Mouse (Mus musculus) left cerebral cortex, postnatal 25 days (tissue): ENCODE data around the gene Gm7954. TPM values are rescaled to one million over a fixed set of nuclear protein-coding genes. Genes with fewer than 3 reads are reported as not detected.
"Not testable (repeated sequence)": the region's sequence is repeated elsewhere in the genome, so short reads cannot be mapped to it uniquely, and the experiment has no call there.

Source experiments
- DNase-seq, 2 experiments: peaks; one replicate each; pipeline ENCODE4 v3.0.0; 2022; ENCODE audit warnings: low spot score in 2 of 2, mixed read lengths in 1 of 2
- intact Hi-C: fragments of 180-260 bp; cut with DNase I; formaldehyde crosslinking; loops from one replicate; pipeline ENCODE4 v1.15.1; 2025
- total RNA-seq, 2 experiments: library from RNA; stranded (reverse); gene quantifications; 2 replicates each; pipeline ENCODE4 v1.2.3; 2021

Gene Gm7954
- not detected for total RNA-seq

- intact Hi-C loops, DNase-seq: not testable (repeated sequence)
Measured at GRCm38 (mm10) chr14:41453418-41453817, at the start of gene Gm7954. Gene Gm7954 (minus strand): TSS chr14:41453518.

- intact Hi-C loops, DNase-seq: not testable (repeated sequence)
Measured at GRCm38 (mm10) chr14:41489385-41489784, 36.1 kb upstream of the Gm7954 start, which contains the start of gene Gm3486. Gene Gm3486 (minus strand): TSS chr14:41489485.

GRCm38 (mm10) chr14:41425393-41426075, 27.8 kb downstream of the Gm7954 start:
- intact Hi-C loops = not testable (repeated sequence)

GRCm38 (mm10) chr14:41424694-41425093, 28.6 kb downstream of the Gm7954 start:
- intact Hi-C loops, DNase-seq: not testable (repeated sequence)

More at GRCm38 (mm10) chr14:41425393-41426075, 27.8 kb downstream of the Gm7954 start:
- DNase-seq = peak in 1 of 2 experiments; percentile 11

- DNase-seq, intact Hi-C loops: not testable (repeated sequence)
Measured at GRCm38 (mm10) chr14:41408181-41408580, 45.1 kb downstream of the Gm7954 start, which contains the start of gene Gm6482. Gene Gm6482 (minus strand): TSS chr14:41408281.

Other genes starting within 250 kb of the Gm7954 start
- gene Gm2832, start 174.7 kb downstream of the Gm7954 start, total RNA-seq = under 1 TPM; 0.23 to 0.73 TPM
- gene Gm5798, start 104.9 kb downstream of the Gm7954 start, total RNA-seq = not detected
- gene Gm7945, start 67.1 kb downstream of the Gm7954 start, total RNA-seq = not detected
- gene Gm6482, start 45.2 kb downstream of the Gm7954 start, total RNA-seq = not detected
- not detected for gene Gm3486, start 36.0 kb upstream of the Gm7954 start, total RNA-seq
- gene Gm7970, start 102.1 kb upstream of the Gm7954 start, total RNA-seq = not detected
- gene 1700049E17Rik2, start 119.7 kb upstream of the Gm7954 start, total RNA-seq = under 1 TPM; 0.37 to 0.94 TPM
- gene Gm3072, start 171.1 kb upstream of the Gm7954 start, total RNA-seq = not detected
- gene Gm3676, start 193.0 kb upstream of the Gm7954 start, total RNA-seq = not detected
- not detected for gene Gm8068, start 248.4 kb upstream of the Gm7954 start, total RNA-seq